Mouse (Mus musculus) erythroblast, embryonic 14.5 days (primary cell): ENCODE data around the gene Prkn.

Experiments
- GATA1 ChIP-seq: IDR thresholded peaks from 2 replicates; pipeline ENCODE4 v1.6.1; 2012; ENCODE audit warnings: low read length, inconsistent platforms, mixed read lengths
- TAL1 ChIP-seq: IDR thresholded peaks from 3 replicates; pipeline ENCODE4 v1.6.1; 2012; ENCODE audit warnings: low read length, inconsistent platforms, mixed read lengths

GRCm38 (mm10) chr17:11844436-11844835 lies 1004.3 kb downstream of the Prkn start:
- TF ChIP-seq GATA1: no peak
- no peak for TF ChIP-seq TAL1
